Mouse (Mus musculus) intestine, embryonic 15.5 days (tissue): ENCODE results near the gene Rps15. TPM values are rescaled to one million over a fixed set of nuclear protein-coding genes. Genes with fewer than 3 reads are reported as not detected.

Source experiments
- ATAC-seq: fragments of 200-750 bp; cut with Nextera tagmentation; 2 replicates; pipeline ENCODE4 v1.8.0; 2017; ENCODE audit warnings: moderate TSS enrichment, moderate library complexity
- H3K27ac ChIP-seq: fragments of 300-500 bp; sonication (generic); 2 replicates; pipeline ENCODE4 v1.5.1; 2015; ENCODE audit warnings: mild to moderate bottlenecking, inconsistent platforms
- H3K27me3 ChIP-seq: fragments of 300-500 bp; sonication (generic); replicated peaks from 2 replicates; pipeline ENCODE4 v1.6.1; 2015; ENCODE audit warnings: inconsistent platforms
- H3K36me3 ChIP-seq: fragments of 300-500 bp; sonication (generic); 2 replicates; pipeline ENCODE4 v1.6.1; 2015; ENCODE audit warnings: inconsistent platforms
- H3K4me1 ChIP-seq: fragments of 300-500 bp; sonication (generic); replicated peaks from 2 replicates; pipeline ENCODE4 v1.6.1; 2015; ENCODE audit warnings: inconsistent platforms
- H3K4me2 ChIP-seq: fragments of 300-500 bp; sonication (generic); replicated peaks from 2 replicates; pipeline ENCODE4 v1.6.1; 2015; ENCODE audit warnings: mild to moderate bottlenecking, inconsistent platforms
- H3K4me3 ChIP-seq: fragments of 300-500 bp; sonication (generic); replicated peaks from 2 replicates; pipeline ENCODE4 v1.5.1; 2015; ENCODE audit warnings: inconsistent platforms
- H3K9ac ChIP-seq: fragments of 300-500 bp; sonication (generic); 2 replicates; pipeline ENCODE4 v1.6.1; 2015; ENCODE audit warnings: inconsistent platforms
- H3K9me3 ChIP-seq: fragments of 300-500 bp; sonication (generic); 2 replicates; pipeline ENCODE4 v1.6.1; 2016; ENCODE audit warnings: inconsistent platforms
- WGBS: fragments of 180-500 bp; shearing (Covaris S2); methylation state at CpG from one replicate; pipeline ENCODE4 v1.1.7; 2015; 5-methylcytosine and 5-hydroxymethylcytosine counted together
- polyA plus RNA-seq: library from polyadenylated mRNA; unstranded; fragments of >200 nt; fragmentation: Nextera tagmentation; extraction: Ambion mirVana; gene quantifications from 2 replicates; pipeline ENCODE4 v1.2.1, GENCODE M21; 2015

The Rps15 gene
- polyA plus RNA-seq, 1 experiment from 2014 or later, result 974 TPM

DNA sequence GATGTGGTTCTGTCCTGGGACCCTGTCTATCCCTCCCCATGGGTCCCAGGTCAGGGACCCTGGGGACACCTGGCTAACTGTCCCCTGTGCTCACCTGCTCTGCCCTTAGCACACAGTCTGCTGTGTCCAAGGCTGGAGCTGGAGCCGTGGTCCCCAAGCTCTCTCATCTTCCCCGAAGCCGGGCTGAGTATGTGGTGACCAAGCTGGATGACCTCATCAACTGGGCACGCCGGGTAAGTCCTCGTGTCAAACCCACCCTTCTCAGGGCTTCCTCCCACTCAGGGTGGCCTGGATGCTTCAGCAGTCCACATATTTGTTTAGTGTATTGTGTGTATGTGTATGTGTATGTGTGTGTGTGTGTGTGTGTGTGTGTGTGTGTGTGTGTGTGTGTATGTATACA lies 38.7 kb upstream of the Rps15 start:
- no peak for ATAC-seq
- WGBS, result 79% methylated on average over 6 of the region's 6 CpGs
- Histone ChIP-seq H3K9ac (no peak overlapping the region), H3K4me2 (no peak overlapping the region), H3K27me3 (no peaks in the 10 kb centered on the region), H3K36me3 (peaks cover 48% of the 10 kb centered on the region), H3K9me3 (no peaks in the 10 kb centered on the region), H3K4me1 (peaks cover 19% of the 10 kb centered on the region), H3K4me3 (no peak overlapping the region), H3K27ac (no peak overlapping the region)

- Histone ChIP-seq H3K9ac (no peak overlapping the region), H3K36me3 (peaks cover 52% of the 10 kb centered on the region)
These were observed 37.6 kb upstream of the Rps15 start for GRCm38 (mm10) chr10:80254331-80255297.

GRCm38 (mm10) chr10:80255881-80256535 lies 36.2 kb upstream of the Rps15 start:
- no peaks in the 10 kb centered on the region for H3K9me3 ChIP-seq
- H3K4me3 ChIP-seq, result no peak overlapping the region
- ATAC-seq, result no peak
- WGBS, result 85% methylated on average over 5 of the region's 5 CpGs
- no peak overlapping the region for H3K9ac ChIP-seq
- H3K36me3 ChIP-seq, result peaks cover 52% of the 10 kb centered on the region
- no peak overlapping the region for H3K4me2 ChIP-seq
- H3K4me1 ChIP-seq, result peaks cover 22% of the 10 kb centered on the region
- H3K27ac ChIP-seq, result no peak overlapping the region
- H3K27me3 ChIP-seq, result no peaks in the 10 kb centered on the region

More at GRCm38 (mm10) chr10:80254331-80255297, 37.6 kb upstream of the Rps15 start:
- no peak overlapping the region for H3K4me3 ChIP-seq
- H3K9me3 ChIP-seq, result no peaks in the 10 kb centered on the region
- WGBS, result 92% methylated on average over 26 of the region's 26 CpGs
- peaks cover 25% of the 10 kb centered on the region for H3K4me1 ChIP-seq
- H3K27me3 ChIP-seq, result no peaks in the 10 kb centered on the region
- H3K27ac ChIP-seq, result no peak overlapping the region
- ATAC-seq, result no peak
- no peak overlapping the region for H3K4me2 ChIP-seq

DNA sequence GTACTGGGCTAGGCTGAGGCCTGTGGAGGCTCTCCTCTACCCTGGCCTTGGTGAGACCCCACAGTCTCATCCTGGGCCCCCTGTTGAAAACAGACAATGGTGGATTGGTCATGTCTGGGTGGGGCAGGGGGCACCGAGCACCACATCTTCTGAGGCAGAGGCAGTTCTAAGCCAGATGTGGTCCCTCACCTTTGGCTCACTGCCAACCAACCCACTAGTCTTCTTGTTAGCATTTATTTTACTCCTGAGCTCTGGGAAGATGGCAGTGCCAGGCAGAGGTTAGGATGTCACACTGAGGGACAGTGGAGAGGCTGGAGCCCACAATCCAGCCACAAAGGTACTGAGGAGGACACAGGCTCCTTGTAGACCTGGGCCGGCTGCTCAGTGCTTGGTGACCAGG lies 34.3 kb upstream of the Rps15 start:
- H3K27me3 ChIP-seq, result no peaks in the 10 kb centered on the region
- ATAC-seq, result no peak

GRCm38 (mm10) chr10:80258752-80259462 lies 33.3 kb upstream of the Rps15 start:
- peaks cover 31% of the 10 kb centered on the region for H3K4me1 ChIP-seq
- 89% methylated on average over 14 of the region's 14 CpGs for WGBS
- no peak for ATAC-seq
- H3K27ac ChIP-seq, result no peak overlapping the region
- H3K27me3 ChIP-seq, result no peaks in the 10 kb centered on the region
- peak overlapping the region; percentile 92 for H3K4me2 ChIP-seq
- peak overlapping the region; percentile 61 for H3K9ac ChIP-seq
- H3K9me3 ChIP-seq, result no peaks in the 10 kb centered on the region
- H3K4me3 ChIP-seq, result no peak overlapping the region
- H3K36me3 ChIP-seq, result peaks cover 39% of the 10 kb centered on the region

More for the DNA sequence above, 34.3 kb upstream of the Rps15 start:
- Histone ChIP-seq H3K36me3 (peaks cover 44% of the 10 kb centered on the region), H3K9ac (no peak overlapping the region), H3K4me3 (no peak overlapping the region), H3K4me2 (no peak overlapping the region), H3K4me1 (peaks cover 28% of the 10 kb centered on the region), H3K9me3 (no peaks in the 10 kb centered on the region), H3K27ac (0 out of 2 replicates have a peak overlapping the region, but pooled peaks have one; percentile 22)
- 79% methylated on average over 2 of the region's 2 CpGs for WGBS

DNA sequence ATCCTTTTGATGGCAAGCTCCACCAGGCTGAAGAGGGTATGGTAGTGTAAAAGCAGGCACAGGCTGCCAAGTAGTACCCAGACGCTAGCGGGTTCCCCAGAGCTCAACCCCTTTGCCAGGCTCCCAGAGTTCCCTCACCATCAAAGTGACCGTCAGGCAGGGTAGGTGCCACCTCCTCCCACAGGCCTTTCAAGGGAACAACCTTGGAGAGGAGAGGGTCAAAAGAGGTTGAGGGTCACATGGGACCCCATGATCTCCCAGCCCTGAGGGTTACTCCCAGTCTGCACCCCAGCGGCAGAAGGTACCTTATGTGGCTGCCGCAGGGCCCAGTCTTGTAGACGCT lies 32.8 kb upstream of the Rps15 start:
- ATAC-seq, result no peak
- peaks cover 34% of the 10 kb centered on the region for H3K4me1 ChIP-seq
- 73% methylated on average over 6 of the region's 6 CpGs for WGBS
- H3K27me3 ChIP-seq, result no peaks in the 10 kb centered on the region
- peak overlapping the region; percentile 99; the same call in 1 of the 2 replicates for H3K27ac ChIP-seq
- peak overlapping the region; percentile 49 for H3K4me3 ChIP-seq
- no peaks in the 10 kb centered on the region for H3K9me3 ChIP-seq
- H3K36me3 ChIP-seq, result peaks cover 35% of the 10 kb centered on the region
- H3K4me2 ChIP-seq, result peak overlapping the region; percentile 92
- peak overlapping the region; percentile 61; the same call in 1 of the 2 replicates for H3K9ac ChIP-seq

DNA sequence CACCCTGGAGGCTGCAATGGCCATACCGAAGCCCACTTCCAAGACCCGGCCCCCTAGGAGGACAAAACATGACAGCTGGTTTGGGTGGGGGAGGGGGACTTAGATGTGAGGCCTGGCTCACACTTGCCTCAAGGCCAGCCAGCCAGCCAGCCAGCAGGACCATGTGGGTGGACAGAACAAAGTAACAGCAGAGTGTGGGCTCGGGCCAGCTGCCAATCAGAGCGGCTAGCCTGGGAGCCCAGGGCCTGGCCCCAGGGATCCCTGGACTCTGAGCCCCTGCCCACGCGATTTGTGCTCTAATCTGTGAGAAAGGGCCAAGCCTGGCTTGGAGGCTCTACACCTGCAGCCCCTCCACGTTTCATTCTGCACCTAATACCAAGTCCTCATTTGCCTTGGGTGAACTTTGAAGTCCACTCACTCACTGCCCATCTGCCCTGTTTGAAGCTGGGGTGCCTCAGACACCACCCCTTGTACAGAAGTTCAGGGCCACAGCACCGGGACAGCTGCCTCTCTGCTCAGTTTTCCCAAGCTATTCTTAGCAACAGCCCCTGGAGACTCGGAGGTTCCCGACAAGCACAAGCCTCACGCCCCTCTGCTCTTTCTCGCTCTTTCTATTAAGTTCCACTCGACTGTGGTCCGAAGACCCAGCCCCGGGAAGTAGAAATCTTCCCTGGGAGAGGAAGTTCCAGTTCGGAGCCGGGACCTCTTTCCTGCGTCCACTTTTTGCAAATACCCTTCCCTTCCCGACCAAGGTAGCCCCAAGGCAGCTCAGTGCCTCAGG lies 32.2 kb upstream of the Rps15 start:
- Histone ChIP-seq H3K9ac (peak overlapping the region; percentile 61), H3K4me1 (peaks cover 31% of the 10 kb centered on the region), H3K4me3 (peak overlapping the region; percentile 49), H3K27me3 (no peaks in the 10 kb centered on the region), H3K36me3 (peaks cover 29% of the 10 kb centered on the region), H3K9me3 (no peaks in the 10 kb centered on the region), H3K27ac (peak overlapping the region; percentile 99), H3K4me2 (peak overlapping the region; percentile 92)
- ATAC-seq, result no peak
- WGBS, result 7% methylated on average over 19 of the region's 19 CpGs

- peak; percentile 90 for ATAC-seq
- Histone ChIP-seq H3K9ac (peak within 1 kb of the TSS; percentile 61), H3K4me2 (peak within 1 kb of the TSS; percentile 92), H3K36me3 (peaks cover 24% of the 10 kb centered on the region), H3K9me3 (no peaks in the 10 kb centered on the region), H3K27ac (peak within 1 kb of the TSS; percentile 99), H3K4me1 (peaks cover 33% of the 10 kb centered on the region), H3K4me3 (peak within 1 kb of the TSS; percentile 49), H3K27me3 (no peaks in the 10 kb centered on the region)
- WGBS, result under 1% methylated on average over 49 of the region's 49 CpGs
These were observed 31.3 kb upstream of the Rps15 start, which contains the start of the genes Gamt and Dazap1 for GRCm38 (mm10) chr10:80260642-80261584. Gene Gamt (minus strand): TSS chr10:80261012. Gene Dazap1 (plus strand): TSS chr10:80261486.

GRCm38 (mm10) chr10:80261585-80261968 lies 30.7 kb upstream of the Rps15 start:
- Histone ChIP-seq H3K4me2 (peak overlapping the region; percentile 92), H3K4me3 (peak overlapping the region; percentile 49), H3K27ac (peak overlapping the region; percentile 99), H3K36me3 (peaks cover 20% of the 10 kb centered on the region), H3K4me1 (peaks cover 39% of the 10 kb centered on the region), H3K9ac (peak overlapping the region; percentile 61), H3K27me3 (no peaks in the 10 kb centered on the region), H3K9me3 (no peaks in the 10 kb centered on the region)
- peak; percentile 77 for ATAC-seq
- 0% methylated on average over 14 of the region's 14 CpGs for WGBS

DNA sequence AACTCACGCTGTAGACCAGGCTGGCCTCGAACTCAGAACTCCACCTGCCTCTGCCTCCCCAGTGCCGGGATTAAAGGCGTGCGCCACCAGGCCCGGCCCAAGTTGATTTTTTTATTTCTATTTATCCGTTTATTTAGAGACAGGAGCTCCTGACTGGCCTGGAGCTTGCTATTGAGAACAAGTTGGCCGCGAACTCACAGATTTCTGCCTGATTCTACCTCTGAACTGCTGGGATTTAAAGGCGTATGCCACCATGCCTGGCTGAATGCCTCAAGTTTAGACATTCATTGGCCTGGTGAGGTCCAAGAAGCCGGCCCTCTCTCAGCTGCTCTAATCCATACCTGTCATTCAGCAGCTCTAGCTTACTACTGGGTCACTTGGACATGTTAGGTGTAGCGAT lies 30.1 kb upstream of the Rps15 start:
- Histone ChIP-seq H3K27ac (peak overlapping the region; percentile 99), H3K4me3 (peak overlapping the region; percentile 49), H3K36me3 (peaks cover 15% of the 10 kb centered on the region; the same call in 1 of the 2 replicates), H3K9ac (peak overlapping the region; percentile 54; the same call in 1 of the 2 replicates), H3K27me3 (no peaks in the 10 kb centered on the region), H3K4me1 (peaks cover 43% of the 10 kb centered on the region), H3K9me3 (no peaks in the 10 kb centered on the region), H3K4me2 (peak overlapping the region; percentile 92)
- 70% methylated on average over 12 of the region's 12 CpGs for WGBS
- ATAC-seq, result no peak
